Mouse (Mus musculus) left cerebral cortex, adult 18-20 months (tissue): ENCODE measurements at regions not wholly inside any gene's neighbourhood (a gene's known extent, or its start where the extent isn't known, plus 50 kb on each side); places are given as distances from the start of the nearest gene placed in this dataset.

Source experiments
- DNase-seq, 2 experiments: peaks; one replicate each; pipeline ENCODE4 v3.0.0; 2021 to 2022; ENCODE audit warnings: low spot score in 2 of 2, mixed read lengths in 1 of 2

- no peak for DNase-seq
These were observed 82.9 kb downstream of the Postn start for GRCm38 (mm10) chr3:54443791-54444190.

DNA sequence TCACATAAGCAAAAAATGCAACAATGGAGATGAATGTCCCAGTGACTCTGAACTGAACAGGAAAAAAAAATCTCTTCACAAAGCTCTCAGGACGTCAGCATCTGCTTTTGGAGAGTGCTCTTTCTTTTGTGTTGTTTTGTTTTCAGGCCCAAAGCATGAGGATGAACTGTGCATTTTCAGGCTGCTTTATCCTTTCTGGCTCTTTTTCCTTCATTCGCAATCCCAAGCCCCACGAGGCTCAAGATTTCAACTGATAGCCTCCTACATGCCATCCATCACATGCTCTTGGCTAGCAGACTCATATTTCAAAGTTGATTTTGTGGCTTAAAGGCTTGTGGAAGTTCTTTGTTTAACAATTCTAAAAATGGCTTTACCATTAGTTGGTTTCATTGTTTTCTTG, 86.0 kb downstream of the Postn start:
- no peak for DNase-seq

DNA sequence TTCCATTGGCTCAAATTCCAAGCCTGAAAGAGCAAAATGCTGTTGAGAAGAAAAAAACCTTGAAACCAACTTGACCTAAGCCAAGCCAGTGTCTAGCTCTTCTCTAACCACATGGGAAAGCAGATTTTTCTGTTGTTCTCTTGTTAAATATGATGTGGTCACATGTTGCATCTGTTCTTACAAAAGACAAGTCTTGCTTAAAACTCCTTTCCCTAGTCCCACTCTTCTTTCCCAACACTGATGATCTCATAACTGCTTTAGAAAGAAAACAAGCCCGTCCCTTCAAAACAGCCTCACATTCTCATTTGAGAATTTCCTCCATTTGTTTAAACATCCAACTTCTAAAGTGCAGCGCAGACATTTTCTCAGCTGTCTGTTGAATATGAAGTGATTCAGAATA, 96.5 kb downstream of the Postn start:
- DNase-seq, result no peak

DNA sequence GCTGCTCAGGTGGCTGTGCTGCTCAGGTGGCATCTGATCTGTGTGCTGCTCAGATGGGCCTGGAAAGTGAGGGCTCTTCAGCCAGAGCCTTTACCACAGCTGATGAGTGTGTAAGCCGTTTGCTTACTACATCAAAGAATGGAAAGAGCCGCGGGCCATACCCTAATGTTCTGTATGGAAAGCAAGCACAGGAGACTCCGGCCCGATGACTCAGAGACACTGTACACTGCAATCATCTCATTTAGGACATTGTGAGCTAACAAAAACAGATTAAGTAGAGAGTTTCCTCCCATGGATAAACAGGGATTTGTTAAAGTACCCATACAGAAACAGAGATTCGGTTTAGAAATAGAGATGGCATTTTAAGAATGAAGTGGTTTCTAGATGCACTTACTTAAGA, 100.5 kb downstream of the Postn start:
- no peak for DNase-seq

GRCm38 (mm10) chr3:54466097-54466496, 105.2 kb downstream of the Postn start:
- no peak for DNase-seq

- DNase-seq, result no peak
These were observed 113.3 kb downstream of the Postn start for GRCm38 (mm10) chr3:54474209-54474608.

GRCm38 (mm10) chr3:54475879-54476278, 115.0 kb downstream of the Postn start:
- no peak for DNase-seq

GRCm38 (mm10) chr3:54477986-54478385, 117.1 kb downstream of the Postn start:
- DNase-seq, result peak in 1 of 2 experiments; percentile 1

- no peak for DNase-seq
These were observed 119.3 kb downstream of the Postn start for GRCm38 (mm10) chr3:54480251-54480650.

DNA sequence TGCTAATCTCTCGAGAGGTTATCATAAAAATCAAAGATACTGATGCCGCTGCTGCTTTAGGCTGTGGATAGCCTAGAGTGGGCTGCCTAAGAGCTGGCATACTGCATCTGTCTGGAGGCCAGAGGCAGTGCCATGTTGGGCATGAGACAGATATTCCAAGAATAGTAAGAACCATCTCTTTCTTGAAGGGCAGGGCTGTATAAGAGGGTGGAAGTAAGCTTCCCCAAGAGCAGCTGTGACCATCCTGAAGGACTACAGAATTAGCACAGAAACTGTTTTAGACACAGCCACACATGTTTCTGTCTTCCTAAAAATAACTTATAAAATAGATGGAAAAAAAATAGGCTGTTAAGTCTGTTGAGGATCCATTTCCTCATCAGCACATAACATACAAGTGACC, 126.4 kb downstream of the Postn start:
- DNase-seq, result peak in 1 of 2 experiments; percentile 2

DNA sequence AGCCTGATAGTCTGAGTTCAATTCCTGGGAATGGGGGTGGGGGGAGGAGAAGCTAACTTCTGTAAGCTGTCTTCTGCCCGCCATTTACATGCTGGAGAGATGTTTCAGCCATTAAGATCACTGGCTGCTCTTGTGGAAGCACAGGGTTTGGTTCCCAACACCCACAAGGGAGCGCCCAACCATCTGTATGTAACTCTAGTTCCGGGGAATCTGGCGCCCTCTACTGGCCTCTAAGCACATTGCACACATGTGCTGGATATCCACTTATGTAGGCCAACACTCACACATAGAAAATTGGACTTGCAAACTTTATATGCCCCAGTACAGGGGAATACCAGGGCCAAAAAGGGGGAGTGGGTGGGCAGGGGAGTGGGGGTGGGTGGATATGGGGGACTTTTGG, 126.9 kb downstream of the Postn start:
- DNase-seq, result no peak

DNA sequence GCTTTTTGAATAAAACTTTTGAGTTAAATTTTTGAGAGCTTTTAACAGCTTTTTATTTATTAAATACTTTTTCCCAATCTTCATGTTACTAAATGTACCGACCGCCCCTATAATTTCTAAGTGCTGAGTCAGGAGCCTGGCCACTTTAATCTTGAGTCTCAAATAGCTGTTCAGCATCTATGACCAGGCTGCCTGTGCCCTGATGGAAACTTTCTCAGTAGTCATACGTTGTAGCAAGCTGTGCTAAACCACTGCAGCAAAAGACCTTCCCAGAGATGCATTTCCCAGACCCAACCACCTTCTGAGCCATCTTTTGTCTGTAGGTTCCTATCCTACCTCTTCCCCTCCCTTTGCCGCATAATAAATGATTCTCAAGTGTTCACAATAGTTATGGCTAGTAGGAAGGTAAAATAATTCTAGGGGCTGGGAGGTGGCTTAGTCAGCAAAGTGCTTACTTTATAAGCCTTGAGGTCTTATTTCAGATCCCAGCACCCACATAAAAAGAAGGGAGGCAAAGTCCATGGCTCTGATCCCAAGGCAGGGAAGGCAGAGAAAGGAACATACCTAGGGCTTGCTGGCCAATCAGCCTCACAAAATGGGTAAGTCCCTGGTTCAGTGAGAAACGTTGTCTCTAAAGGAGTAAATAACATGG, 129.5 kb downstream of the Postn start:
- no peak for DNase-seq

- DNase-seq, result no peak
These were observed 132.7 kb downstream of the Postn start for GRCm38 (mm10) chr3:54493567-54493966.

- DNase-seq, result no peak
These were observed 144.1 kb downstream of the Postn start for GRCm38 (mm10) chr3:54504997-54505396.

DNA sequence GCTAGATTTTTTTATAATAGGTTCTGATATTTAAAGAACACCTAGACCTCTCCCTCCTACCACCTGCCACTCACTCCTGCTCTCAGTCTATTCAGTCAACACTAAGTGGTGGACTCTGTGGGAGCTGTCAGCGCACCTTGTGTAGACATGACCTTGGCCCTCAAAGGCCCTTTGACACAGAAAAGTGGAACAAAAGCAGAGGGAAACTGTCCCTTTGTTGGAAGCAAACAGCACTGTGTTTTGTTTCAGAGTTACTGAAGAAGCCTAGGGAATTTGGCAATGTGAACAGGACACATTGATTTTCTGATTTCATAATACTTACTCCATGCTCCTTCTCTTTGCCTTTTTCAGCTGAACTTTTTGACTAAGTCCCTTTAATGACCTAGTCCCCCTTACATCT, 146.7 kb downstream of the Postn start:
- no peak for DNase-seq

- no peak for DNase-seq
These were observed 148.0 kb downstream of the Postn start for GRCm38 (mm10) chr3:54508906-54509305.

DNA sequence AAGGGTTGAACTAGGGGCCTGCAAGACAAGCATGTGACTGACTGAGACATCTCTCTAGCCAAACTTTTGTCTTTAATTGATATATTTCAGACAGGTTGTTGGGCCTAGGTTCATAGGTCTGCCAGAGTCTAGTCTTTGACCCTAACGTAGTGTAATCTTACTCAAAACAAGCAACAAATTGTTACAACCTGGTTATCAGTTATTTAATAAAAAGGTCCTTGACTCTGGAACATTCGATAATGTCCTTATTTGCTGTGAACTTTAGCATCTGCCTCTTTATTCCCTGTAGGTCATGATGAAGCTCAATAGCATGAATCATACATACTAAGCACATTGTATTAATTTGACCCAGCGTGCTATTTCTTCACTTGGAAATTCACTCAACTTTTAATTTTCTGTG, 156.3 kb downstream of the Postn start:
- no peak for DNase-seq

- no peak for DNase-seq
These were observed 161.8 kb downstream of the Postn start for GRCm38 (mm10) chr3:54522716-54523115.

DNA sequence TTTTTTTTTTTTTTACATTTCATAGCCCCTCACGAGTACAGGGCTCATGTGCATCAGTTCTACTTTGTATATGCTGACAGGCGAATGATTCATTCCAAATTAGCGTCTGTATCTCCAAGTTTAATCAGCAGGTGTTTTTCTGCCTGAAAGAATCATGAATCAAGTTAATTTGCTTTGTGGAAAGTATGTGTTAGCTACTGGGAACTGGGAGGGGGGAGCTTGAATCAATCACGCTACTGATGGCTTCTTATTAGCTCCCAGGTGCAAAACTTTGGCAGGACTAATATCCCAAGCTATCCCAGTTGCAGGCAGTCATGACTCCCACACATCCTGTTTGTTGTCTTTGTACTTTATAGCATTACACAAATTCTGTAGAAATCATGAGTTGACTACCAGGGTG, 165.7 kb downstream of the Postn start:
- DNase-seq, result no peak

GRCm38 (mm10) chr3:54528292-54528691, 164.3 kb upstream of the Supt20 start:
- no peak for DNase-seq

- DNase-seq, result no peak
These were observed 162.4 kb upstream of the Supt20 start for GRCm38 (mm10) chr3:54530251-54530650.

DNA sequence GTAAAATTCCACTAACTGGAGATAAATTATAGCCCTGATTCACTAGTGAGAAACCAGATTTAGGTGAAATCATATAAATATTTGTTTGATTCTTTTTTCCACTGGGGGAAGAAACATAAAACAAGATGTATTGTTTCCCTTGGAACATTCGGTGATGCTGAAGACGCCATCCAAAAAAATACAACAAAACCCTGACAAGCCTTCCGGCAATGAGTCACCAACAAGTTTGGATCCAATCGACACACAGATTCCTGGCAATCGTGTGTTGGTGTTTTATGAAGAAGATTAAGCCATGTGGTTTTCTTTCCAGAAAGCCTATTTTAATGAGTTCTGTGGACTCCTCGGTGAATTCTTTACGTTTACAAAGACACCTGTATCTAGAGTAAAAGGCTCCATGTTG, 157.2 kb upstream of the Supt20 start:
- DNase-seq, result no peak

- no peak for DNase-seq
These were observed 154.6 kb upstream of the Supt20 start for GRCm38 (mm10) chr3:54538055-54538454.
